Mouse (Mus musculus) adrenal gland, postnatal 14 days (tissue): Measurements from ENCODE around the gene Ror2. TPM values are rescaled to one million over a fixed set of nuclear protein-coding genes. Genes with fewer than 3 reads are reported as not detected.

Source experiments
- DNase-seq: peaks from one replicate; pipeline ENCODE4 v3.0.0; 2021; ENCODE audit warnings: mixed read lengths
- total RNA-seq: library from RNA; stranded (reverse); gene quantifications from 2 replicates; pipeline ENCODE4 v1.2.3, GENCODE M21; 2021

Ror2 gene
- total RNA-seq, 1 experiment from 2014 or later, result 6.7 TPM

DNA sequence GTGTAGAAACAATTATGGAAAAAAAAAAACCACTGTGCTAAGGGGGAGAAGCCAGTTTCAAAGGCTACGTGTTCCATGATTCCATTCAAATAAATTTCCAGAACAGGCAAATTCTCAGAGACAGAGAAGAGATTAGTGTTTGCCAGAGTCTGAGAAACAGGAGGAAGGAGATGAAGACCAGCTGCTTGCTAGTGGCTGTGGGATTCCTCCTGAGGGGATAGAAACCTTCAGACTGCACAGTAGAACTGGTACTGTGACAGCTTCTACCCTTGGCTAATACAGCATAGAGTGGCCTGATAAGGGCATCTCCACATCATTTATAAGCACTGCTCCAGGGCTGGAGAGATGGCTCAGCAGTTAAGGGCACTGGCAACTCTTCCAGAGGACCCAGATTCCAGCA lies 11.2 kb downstream of the Ror2 start:
- no peak for DNase-seq

DNA sequence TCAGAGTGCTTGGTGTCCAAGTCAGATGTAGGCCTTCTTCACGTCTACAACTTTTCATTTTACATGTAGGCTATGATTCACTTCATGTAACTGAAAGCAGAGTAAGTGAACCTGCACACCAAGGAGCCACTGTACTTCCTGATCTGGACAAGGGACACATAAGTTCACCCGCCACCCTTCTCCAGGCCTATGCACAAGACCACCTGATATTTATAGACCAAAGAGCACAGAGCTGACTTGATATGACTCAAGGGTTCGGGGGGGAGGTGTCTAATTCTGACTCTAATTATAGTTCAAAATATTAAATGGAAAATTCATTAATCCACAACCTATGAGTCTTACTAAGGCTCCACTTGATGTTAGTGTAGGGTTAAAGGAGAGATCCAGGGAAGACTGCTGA lies 14.3 kb downstream of the Ror2 start:
- no peak for DNase-seq

DNA sequence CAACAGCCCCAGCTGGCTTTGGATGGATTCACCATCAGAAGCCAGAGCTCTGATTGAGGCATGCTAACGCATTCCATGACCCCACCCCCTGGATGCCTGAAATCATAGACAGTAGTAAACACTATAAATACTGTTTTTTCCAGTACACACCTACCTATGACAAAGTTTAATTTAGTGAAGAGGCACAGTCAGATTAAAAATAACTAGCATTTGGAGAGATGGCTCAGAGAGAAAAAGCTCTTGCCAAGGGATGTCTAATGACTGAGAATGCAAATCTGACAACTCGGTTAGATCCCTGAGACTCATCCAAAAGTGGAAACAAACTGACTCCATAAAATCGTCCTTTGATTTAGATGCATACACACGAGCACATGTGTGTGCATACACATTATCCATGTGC lies 15.4 kb downstream of the Ror2 start:
- no peak for DNase-seq

DNA sequence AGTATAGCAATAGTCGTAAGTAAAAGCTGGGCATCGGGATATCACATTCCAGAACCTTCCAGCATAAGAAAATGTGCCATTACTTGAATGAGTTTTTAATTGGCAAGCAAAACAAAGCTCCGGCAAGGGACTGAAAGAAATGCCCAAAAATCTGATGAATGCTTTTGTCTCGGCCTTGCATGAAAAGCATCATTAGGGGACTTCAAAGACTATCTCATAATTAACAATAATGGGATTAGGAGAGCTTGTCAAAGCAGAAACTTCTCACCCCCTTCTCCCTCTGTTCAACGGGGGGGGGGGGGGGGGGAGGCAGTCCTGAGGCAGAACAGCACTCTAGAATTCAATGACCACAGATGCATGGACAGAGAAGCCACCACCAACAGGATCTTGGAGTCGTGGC lies 17.4 kb downstream of the Ror2 start:
- DNase-seq, result no peak

DNA sequence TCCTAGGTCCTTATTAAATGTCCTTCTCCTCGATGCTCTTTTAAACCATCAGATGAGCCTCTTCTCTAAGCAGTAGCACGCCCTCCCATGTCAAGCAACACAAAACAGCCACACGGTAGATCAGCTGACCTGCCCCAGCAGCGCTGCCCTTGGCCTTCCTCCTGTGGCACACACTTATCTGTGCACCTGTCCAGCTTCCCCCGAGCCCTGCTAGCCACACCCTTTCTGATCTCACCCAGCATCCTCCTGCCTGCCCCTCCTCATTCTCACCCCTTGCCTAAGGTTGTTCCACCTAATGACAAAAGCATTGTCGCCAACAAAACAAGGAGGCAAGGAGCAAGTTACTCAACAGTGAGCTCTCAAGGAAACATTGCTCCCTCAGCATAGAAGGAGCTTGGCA lies 18.1 kb downstream of the Ror2 start:
- DNase-seq, result no peak

DNA sequence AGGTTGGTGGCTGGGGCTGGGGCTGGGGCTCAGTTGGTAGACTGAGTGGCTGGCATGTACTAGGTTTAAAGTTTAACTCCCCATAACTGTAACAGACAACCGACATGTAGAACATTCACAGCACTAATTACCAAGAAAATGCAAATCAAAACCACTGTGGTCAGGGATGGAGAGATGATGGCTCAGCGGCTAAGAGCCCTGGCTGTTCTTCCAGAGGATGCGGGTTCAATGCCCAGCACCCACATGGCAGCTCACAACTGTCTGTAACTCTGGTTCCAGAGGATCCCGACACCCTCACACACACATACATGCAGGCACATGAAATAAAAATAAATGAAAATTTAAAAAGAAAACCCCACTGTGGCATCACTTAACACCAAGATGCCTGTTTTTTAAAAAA lies 18.8 kb downstream of the Ror2 start:
- no peak for DNase-seq

DNA sequence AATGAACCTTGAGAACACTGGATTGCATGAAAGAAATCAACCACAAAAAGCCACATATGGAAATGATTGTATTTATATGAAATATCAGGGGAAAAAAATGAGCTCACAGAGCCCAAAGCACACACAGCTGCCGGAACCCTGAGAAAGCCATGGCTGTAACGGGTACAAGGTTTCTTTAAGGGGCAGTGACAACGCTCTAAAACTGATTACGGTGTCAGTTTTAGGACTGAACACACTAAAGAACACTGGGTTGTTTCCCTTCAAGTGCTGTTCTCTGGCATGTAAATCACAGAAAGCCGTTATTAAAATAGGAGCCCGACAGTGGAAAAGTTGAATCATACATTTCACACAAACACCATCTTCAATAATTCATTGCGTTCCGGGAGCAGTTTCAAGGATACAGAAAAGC lies 19.4 kb downstream of the Ror2 start:
- DNase-seq, result no peak

DNA sequence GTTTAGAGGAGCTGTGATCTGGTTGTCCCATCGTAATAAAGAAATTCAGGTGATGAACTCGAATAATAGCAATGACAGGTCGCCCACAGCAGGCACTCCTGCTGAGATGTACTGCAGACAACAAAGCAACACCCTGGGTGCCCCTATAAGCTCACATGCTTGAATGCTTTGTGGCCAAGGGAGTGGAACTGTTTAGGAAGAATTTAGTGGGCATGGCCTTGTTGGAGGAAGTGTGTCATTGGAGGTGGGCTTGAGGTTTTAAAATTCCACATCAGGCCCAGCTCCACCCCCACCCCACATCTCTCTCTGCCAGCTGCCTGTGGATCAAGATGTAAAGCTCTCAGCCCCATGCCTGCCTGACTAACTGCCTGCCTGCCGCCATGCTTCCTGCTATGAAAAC lies 21.0 kb downstream of the Ror2 start:
- no peak for DNase-seq

DNA sequence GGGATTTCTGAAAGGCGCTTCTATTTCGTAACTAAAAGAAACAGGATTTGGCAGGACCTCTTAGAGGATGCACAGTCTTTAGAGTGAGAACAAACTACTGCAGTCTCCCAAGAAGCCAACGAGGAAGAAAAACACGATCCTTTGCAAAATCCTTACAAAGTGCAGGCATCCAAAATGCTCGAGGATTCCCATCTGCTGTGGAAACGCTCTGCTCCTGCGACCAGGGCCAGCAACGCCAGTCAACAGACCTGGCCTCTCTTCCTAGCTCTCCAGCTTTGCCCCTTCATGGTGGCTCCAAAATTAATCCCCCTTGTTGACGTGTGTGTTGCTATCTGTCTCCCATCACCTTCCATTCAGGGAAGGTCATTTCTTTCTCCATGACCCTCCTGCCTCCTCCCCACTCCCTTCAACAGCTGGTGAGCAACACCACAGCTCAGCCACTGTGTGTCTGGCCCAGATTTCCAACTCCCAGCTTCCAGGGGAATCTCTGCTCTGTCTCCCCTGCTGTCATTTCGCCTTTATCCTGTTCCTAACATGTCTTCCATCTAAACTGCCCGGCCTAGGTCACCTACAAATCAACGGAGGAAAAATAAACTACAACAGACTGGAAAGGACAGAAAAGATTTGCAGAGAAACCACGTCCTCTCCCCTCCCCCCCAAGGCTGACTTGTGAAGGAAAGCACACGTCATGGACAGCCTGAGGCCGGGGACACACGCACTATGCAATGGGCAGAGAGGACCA lies 23.2 kb downstream of the Ror2 start:
- DNase-seq, result peak; percentile 57

DNA sequence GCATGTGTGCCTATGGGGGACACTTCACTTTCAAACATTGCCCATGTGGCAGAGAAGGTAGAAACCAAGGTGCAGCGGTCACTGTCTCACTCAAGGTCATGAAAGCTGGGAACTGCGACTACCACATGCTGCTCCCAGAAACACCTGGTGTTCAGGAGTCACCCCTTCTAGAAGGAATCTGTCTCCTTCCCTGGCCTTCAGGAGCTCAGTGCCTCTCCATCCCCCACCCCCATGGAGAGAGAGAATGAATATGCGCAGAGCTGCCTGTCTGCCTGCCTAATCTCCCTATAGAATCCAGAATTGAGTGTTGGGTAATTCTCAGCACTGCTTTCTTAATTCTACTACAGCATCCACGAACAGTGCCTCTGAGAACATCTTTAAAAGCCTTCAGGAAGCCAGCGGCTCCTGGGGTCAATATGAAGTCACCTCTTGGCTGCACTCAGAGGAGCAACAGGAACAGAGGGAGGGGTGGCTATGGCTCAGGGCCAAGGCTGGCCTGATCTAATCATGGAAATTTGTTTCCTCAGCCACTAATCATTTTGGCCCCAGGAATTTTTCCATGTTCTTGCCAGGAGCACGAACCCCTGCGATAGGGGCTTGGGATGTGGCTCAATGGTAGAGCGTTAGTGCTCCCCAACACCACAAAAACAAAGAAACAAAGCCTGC lies 24.7 kb downstream of the Ror2 start:
- DNase-seq, result peak; percentile 74

DNA sequence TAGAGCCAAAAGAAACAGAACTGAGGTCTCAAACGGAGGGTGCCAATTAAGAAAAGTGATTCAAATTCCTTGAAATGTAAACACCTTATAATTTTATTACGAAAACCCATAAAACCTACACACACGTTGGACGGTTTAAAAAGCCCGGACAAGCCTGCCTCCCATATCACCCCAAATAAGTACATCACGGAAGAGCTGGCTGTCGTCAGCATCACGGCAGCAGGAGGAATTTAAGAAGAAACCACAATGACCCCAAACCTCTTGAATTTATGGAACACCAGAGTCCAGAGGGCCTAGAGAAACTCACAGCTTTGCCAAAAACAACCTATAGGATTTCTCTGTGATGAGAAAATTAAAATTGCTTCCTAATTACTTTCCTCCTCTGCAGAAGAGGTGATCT lies 27.0 kb downstream of the Ror2 start:
- no peak for DNase-seq

DNA sequence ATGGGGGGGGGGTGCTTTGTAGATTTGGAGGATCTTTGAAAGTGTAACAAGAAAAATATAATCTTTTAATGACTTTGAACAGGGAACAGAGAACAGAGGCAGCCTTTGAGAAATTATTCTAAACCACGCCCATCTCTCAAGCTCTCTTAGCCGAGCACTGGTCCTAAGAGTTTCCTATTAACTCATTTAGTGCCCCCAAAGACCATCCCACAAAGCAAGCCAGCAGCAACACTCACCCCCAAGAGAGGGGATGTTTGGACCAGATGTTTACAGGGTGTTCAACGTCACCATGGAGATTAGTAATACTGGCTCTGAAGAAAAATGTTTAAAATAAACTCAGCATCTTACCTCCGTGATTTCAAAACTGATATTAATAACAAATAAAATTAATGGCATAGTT lies 27.4 kb downstream of the Ror2 start:
- no peak for DNase-seq

DNA sequence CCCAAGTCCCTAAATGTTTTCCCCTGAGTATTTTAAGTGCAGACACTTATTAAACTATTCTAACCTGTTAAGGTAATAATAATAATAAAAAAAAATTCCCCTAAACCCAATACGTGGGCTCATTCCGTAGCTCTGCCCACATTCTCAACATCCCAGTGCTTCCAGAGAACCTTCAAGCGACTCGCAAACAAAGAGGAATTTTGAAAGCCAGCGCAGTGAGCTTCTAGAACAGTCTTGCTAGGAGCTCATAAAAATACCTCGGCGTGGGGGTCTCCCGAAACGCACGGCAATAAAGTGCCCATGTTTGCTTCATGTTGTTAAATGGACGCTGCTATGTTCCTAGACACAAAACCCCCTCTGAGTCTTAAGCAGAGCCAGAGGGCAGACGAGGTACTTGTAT lies 32.7 kb downstream of the Ror2 start:
- no peak for DNase-seq

DNA sequence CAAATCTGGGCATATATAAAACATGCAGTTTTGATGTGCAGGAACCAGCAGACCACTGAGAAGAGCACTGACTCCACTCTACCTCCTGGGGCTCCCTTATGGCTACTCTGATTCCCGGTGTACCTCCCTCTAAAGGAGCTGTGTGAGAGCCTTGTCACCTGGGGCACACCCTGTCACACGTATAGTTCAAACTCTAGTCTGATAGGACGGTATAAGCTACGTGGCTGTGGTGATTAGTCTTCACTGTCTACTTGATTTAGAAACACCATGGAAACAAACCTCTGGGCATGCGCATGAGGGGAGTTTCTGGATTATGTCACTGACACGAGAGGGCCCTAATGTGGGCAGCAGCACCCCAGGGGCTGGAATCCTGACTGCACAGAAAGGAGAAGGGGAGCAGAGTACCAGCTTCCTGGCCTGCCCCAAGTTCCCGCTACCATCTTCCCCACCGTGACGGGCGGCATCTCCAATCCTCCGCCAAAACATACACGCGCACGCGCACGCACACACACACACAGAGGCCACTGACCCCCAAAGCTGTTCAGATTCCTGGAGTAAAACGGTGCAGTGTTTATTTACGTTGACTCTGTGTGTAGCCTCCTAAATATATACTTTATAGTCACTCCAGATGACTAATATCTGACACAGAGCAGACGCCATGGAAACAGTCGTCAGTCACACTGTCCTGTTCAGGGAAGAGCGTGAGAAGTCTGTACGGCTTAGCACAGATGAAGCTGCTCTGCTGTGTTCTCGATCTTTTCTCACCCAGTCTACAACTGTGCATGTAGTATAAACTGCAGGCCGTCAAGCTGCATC lies 37.1 kb downstream of the Ror2 start:
- no peak for DNase-seq

DNA sequence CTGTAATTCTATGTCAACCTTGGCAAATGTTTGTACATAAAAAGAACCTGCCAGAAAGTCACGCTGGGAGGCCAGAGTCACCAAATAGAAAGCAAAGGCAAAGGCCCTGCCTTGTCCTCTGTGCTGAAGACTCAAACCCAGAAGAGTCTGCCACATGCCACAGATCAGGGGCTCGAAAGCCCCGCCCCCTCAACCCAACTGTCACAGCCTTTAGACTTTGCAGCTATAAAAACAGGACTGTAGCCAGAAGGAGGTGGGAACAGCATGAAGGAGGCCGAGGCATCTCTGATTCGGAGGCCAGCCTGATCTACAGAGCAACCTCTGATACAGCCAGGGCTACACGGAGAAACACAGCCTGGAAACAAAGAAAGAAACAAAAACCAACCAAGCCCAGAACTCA lies 37.8 kb downstream of the Ror2 start:
- DNase-seq, result no peak

DNA sequence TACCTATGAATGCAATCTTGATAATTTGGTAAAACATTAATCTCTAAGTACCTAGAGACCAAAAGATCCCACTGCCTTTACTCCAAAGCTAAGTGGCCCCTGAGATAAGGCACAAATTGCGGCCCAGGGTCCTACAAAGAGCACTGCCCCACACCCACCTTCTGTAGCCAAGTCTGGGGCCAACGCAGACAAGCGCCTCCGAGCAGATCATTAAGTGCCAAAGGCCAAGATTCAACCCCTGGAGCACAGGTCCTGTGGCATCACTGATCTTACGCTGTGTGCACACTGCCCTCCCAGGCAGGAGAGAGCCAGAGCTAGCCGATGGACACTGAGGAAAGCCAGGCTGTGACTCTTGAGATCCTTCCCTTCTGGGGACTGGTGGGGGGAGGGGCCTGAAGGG lies 38.7 kb downstream of the Ror2 start:
- no peak for DNase-seq

DNA sequence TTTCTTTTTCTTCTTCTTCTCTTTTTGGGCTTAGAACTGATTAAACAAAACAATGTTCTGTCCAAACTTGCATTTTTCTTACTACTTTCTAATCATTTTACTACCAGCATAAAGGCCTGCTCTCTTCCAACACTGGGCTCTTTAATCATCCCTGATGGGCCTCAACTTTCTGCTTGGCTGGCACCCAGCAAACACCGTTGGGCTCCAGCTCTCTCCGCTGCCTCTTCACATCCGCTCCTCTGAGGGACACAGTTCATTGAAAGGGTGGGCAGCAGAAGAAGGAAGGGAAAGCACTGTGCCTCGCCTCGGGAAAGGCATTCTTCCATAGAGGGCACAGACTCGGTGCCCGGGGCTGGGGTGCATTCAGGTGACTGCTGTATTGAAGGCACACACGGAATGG lies 41.8 kb downstream of the Ror2 start:
- peak; percentile 43 for DNase-seq

DNA sequence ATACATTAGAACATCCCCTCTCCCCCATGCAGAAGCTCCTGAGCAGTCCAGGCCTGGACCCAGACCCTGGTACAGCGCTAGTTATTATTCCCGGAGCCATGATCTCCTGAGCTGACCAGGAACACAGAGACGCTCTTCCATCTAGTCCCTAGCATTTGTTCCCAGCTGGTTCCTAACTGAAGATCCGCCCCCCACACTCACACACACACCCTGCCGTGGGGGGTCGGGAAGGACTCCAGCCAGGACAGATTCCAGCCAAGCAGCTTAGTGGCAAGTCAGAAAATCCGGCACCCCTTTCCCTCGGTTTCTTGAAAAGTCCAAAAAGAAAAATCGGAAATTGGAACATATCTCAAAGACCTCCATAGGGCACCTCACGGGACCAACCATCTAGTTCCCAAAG lies 48.5 kb downstream of the Ror2 start:
- DNase-seq, result no peak

DNA sequence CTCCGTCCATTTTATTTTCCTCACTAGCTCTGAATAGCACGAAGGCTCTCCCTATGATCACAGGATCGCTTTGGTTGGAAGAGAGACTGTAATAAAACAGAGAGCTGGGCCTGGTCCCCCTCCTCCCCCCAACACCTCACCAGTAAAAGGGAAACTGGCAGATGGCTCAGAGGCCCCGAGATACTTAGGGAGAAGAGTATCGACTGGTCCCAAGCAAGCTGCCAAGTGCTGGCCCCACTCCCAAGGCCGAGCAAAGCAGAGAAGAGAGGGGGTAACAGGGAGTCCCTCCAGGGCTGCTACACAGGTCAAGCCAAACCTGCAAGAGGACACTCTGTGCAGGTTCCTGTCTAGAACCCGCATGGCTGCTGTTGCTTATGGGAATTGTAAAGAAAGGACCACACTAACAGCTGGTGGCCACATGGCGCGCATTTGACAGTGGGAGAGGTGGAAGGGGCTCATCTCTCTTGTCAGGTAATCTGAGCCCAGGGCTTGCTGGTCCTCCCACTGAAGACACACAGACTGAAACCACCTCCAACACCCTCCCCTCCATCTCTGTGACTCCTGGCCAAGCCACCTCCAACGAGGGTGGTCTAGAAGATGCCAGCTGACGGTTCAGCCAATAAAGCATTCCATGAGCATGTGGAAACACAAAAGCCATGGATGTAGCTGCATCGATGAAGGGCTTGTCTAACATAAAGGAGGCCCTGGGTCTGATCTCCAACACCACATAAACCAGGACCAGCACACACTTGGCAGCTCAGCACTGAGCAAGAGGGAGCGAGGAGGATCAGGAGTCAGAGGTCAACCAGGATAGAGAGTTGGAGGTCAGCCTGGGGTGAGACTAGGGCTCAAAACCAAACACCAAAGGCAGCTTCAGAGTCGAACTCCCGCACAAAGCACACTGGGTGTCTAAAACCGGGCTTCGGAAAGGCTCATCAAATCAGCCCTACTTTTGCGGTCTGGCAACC lies 49.2 kb downstream of the Ror2 start:
- DNase-seq, result peak; percentile 65

DNA sequence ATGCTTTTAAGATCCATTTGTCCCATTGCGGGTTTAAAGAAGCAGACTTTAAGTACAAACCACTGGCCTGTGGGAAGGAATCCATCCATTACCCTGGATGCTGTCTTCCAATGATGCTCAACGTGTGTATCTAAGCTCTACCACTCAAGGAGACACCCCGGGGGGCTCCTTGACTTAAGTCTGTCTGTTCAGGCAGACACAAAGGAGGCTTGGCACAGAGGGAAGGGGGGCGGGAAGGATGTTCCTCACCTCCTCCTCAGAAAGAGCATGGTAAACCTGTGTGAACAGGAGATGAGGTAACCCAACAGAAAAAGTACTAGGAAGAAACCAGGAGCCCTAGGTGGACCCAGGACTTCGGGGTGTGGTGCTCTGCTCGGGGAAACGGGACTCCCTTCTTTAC lies 50.0 kb downstream of the Ror2 start:
- no peak for DNase-seq

DNA sequence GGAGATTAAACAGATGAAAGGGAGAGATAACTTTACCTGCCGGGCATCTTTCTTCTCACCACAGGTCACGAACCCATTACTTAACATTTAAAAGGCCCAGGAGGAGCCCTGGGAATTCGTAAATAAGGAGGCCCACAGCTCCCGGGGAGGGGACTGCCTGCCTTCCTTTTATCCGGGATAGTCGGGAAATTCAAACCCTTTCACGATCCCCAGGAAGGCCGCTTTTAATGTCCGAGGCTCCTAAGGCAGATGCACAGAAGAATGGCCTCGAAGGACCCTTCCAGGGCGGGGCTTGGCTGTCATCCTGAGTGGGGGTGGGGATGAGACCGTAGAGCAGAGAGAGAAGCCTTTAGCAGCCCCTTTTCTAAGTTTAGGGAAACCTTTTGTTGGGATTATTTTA lies 51.1 kb downstream of the Ror2 start:
- no peak for DNase-seq
